Mouse (Mus musculus) midbrain, embryonic 14.5 days (tissue): ENCODE data around the gene Rgs9bp. TPM values are rescaled to one million over a fixed set of nuclear protein-coding genes. Genes with fewer than 3 reads are reported as not detected.

ENCODE experiments used
- ATAC-seq: fragments of 200-750 bp; cut with Nextera tagmentation; 2 replicates; pipeline ENCODE4 v1.8.0; 2017; ENCODE audit warnings: moderate number of reproducible peaks, moderate library complexity; ENCODE audit not compliant: low FRiP score, low TSS enrichment
- DNase-seq: peaks from one replicate; pipeline ENCODE4 v3.0.0-alpha.2; 2015
- H3K27ac ChIP-seq: fragments of 300-500 bp; sonication (generic); replicated peaks from 2 replicates; pipeline ENCODE4 v1.5.1; 2014; ENCODE audit warnings: mild to moderate bottlenecking, low read depth, low read length, moderate library complexity
- H3K27me3 ChIP-seq: fragments of 300-500 bp; sonication (generic); 2 replicates; pipeline ENCODE4 v1.6.1; 2014; ENCODE audit warnings: low read length, control low read depth, mixed read lengths; ENCODE audit not compliant: control insufficient read depth, insufficient read depth
- H3K36me3 ChIP-seq: fragments of 300-500 bp; sonication (generic); 2 replicates; pipeline ENCODE4 v1.6.1; 2014; ENCODE audit warnings: low read length, control low read depth; ENCODE audit not compliant: control insufficient read depth, insufficient read depth
- H3K4me1 ChIP-seq: fragments of 300-500 bp; sonication (generic); 2 replicates; pipeline ENCODE4 v1.6.1; 2014; ENCODE audit warnings: mild to moderate bottlenecking, antibody characterized with exemption, low read length, control low read depth; ENCODE audit not compliant: control insufficient read depth, insufficient read depth
- H3K4me2 ChIP-seq: fragments of 300-500 bp; sonication (generic); 2 replicates; pipeline ENCODE4 v1.6.1; 2014; ENCODE audit warnings: mild to moderate bottlenecking, low read length, moderate library complexity
- H3K4me3 ChIP-seq: fragments of 300-500 bp; sonication (generic); replicated peaks from 2 replicates; pipeline ENCODE4 v1.5.1; 2014; ENCODE audit warnings: low read depth, low read length
- H3K9ac ChIP-seq: fragments of 300-500 bp; sonication (generic); replicated peaks from 2 replicates; pipeline ENCODE4 v1.6.1; 2014; ENCODE audit warnings: mild to moderate bottlenecking, low read length, moderate library complexity
- H3K9me3 ChIP-seq: fragments of 300-500 bp; sonication (generic); 2 replicates; pipeline ENCODE4 v1.6.1; 2016; ENCODE audit warnings: low read length, control low read depth, mixed read lengths; ENCODE audit not compliant: control insufficient read depth
- WGBS: fragments of 180-500 bp; shearing (Covaris S2); extraction: QIAGEN DNeasy Blood & Tissue Kit; methylation state at CpG from one replicate; pipeline ENCODE4 v1.1.7; 2014; 5-methylcytosine and 5-hydroxymethylcytosine counted together
- polyA plus RNA-seq: library from polyadenylated mRNA; unstranded; fragments of >200 nt; fragmentation: Nextera tagmentation; extraction: Ambion mirVana; gene quantifications from 2 replicates; pipeline ENCODE4 v1.2.1, GENCODE M21; 2014

The Rgs9bp gene
- polyA plus RNA-seq, 1 experiment from 2014 or later: 0.07 TPM

DNA sequence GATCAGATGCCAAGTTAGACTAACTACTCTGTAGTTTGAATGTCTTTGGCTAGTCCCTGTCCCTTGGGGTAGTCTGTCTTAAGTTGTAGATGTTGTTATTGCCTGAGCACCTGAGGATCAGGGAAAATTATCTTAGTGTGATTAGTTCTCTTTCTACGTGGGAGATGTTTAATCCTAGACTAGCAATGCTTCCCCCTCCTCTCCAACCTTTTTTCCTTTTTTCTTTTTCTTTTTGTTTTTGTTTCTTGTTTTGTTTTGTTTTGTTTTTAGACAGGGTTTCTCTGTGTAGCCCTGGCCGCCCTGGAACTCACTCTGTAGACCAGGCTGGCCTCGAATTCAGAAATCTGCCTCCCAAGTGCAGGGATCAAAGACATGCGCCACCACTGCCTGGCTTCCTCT is 29.2 kb downstream of the Rgs9bp start, which contains the start of gene Nudt19:
Gene Nudt19, minus strand, starts transcription at position 100 of the 399 bp plus-strand sequence.
- peak within 1 kb of the TSS; percentile 75 for H3K4me3 ChIP-seq
- 69% methylated on average over 4 of the region's 4 CpGs for WGBS
- no peak for ATAC-seq

DNA sequence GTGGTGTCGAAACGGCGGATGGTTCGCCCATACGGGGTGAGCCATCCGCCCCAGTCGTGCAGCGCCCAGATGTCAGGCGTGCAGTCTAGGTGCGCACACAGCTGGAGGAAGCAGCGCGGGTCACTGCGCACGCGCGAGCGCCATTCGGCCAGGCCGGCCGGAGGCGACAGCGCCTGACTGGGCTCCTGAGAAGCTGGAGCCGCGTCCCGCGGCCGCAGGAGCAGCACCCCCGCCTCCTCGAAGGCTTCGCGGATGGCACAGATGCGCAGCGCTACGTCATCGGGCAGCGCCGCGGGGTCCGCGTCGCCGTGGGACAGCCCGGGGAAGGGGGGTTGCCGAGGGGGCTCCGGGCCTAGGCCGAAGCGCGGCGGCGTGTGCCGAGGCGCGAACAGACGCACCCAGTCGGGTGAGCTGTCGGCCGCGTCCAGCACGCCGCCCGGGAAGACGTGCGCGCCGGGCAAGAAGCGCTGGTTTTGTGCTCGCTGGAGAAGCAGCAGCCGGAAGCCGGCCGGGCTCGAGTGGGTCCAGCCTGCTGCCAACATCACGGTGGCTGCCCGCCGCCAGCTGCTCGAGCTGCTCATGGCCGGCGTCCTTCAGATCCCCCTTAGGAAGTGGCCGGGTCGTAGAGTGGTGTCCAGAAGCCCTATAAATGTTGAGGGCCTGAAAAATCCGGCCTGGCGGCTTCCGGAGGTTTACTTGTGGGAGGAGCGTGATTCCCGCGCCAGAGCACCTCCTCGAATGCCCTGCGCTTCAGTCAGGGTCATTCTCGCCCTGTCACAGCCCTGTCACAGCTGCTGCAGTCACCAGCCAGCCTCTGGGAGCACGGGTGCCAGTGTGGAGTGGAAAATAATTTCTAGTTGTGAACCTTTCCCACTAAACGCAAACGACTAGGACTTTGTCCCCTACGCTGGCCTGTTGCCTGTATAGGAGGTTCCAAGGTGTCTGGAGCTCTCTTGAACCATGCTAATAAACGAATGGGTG is 29.9 kb downstream of the Rgs9bp start:
- ATAC-seq: peak; percentile 95
- Histone ChIP-seq H3K9me3 (no peaks in the 10 kb centered on the region), H3K4me2 (peak overlapping the region; percentile 84), H3K4me3 (peak overlapping the region; percentile 75), H3K4me1 (peaks cover 6% of the 10 kb centered on the region; the same call in 1 of the 2 replicates), H3K27ac (peak overlapping the region; percentile 96), H3K36me3 (peaks cover 5% of the 10 kb centered on the region), H3K27me3 (no peaks in the 10 kb centered on the region), H3K9ac (peak overlapping the region; percentile 93)
- peak; percentile 96 for DNase-seq
- WGBS: under 1% methylated on average over 93 of the region's 93 CpGs

More for the DNA sequence above, 29.2 kb downstream of the Rgs9bp start, which contains the start of gene Nudt19:
- no peaks in the 10 kb centered on the region for H3K27me3 ChIP-seq
- no peak for DNase-seq
- H3K36me3 ChIP-seq: no peaks in the 10 kb centered on the region; the same call in 1 of the 2 replicates
- H3K9ac ChIP-seq: peak within 1 kb of the TSS; percentile 93
- H3K4me1 ChIP-seq: peaks cover 6% of the 10 kb centered on the region; the same call in 1 of the 2 replicates
- H3K4me2 ChIP-seq: peak within 1 kb of the TSS; percentile 84
- peak within 1 kb of the TSS; percentile 96 for H3K27ac ChIP-seq
- H3K9me3 ChIP-seq: no peaks in the 10 kb centered on the region

DNA sequence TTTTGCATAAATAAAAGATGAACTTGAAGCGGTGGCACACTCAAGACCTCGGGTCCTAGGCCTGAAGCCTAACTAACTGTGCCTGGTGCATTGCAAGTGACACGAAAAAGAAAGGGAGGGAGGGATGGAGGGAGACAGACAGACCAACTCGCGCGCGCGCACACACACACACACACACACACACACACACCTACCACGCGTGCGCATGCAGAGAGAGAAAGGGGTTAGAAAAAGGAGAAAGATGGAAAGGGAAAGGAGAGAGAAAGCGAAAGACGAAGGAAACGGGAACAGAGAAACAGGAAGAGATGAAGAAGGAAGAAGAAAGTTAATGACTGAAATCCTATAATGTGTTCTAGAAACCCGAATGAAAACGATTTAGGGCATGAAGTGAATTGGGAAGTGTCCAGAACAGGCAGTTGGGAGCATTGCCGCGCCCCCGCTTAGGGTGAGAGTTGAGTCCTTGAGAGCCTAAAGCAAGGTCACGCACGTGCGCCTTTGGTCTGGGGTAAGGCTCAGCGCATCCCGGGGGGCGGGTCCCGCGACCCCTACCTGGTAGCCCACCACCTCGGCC is 30.7 kb downstream of the Rgs9bp start:
- peaks cover 13% of the 10 kb centered on the region for H3K36me3 ChIP-seq
- no peaks in the 10 kb centered on the region for H3K9me3 ChIP-seq
- no peaks in the 10 kb centered on the region for H3K27me3 ChIP-seq
- peak overlapping the region; percentile 96 for H3K27ac ChIP-seq
- DNase-seq (peak; percentile 71), ATAC-seq (peak; percentile 44; the same call in 1 of the 2 replicates)
- peak overlapping the region; percentile 75 for H3K4me3 ChIP-seq
- H3K9ac ChIP-seq: peak overlapping the region; percentile 93
- peaks cover 6% of the 10 kb centered on the region; the same call in 1 of the 2 replicates for H3K4me1 ChIP-seq
- WGBS: 3% methylated on average over 28 of the region's 28 CpGs
- peak overlapping the region; percentile 84 for H3K4me2 ChIP-seq

DNA sequence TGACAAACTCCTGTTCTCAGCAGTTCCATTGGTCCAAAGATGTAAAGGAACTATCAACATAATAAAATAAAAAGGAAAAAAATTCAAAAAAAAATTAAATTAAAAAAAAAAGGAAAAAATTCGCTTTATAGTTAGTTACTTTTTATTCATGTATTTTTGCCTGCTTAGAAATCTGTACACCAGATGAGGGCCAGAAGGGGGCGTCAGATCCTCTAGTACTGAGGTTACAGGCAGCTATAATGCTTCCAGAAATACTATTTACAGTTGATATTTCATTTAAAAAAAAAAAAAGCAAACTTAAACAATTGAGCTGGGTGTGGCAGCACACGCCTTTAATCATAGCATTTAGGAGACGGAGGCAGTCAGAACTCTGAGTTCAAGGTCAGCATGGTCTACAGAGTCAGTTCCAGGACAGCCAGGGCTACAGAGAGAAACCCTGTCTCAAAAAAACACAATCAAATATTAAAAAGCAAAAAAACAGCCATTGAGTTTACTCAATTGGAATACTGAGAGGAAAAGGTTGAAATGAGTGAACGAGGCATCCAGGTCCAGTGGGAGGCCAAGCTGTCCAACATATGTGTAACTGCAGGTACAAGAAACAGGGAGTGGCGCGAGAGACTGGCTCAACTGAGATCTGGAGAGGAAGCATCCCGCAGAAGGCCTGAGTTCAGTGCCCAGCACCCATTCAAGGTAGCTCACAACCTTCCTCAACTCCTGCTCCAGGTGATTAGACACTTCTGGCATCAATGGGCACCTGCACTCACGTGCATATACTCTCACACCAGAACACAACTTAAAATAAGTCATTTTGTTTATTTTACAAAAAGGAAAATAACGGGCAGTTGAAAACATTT is 31.4 kb downstream of the Rgs9bp start:
- Histone ChIP-seq H3K27ac (no peak overlapping the region), H3K9ac (no peak overlapping the region), H3K9me3 (no peaks in the 10 kb centered on the region), H3K27me3 (no peaks in the 10 kb centered on the region), H3K4me3 (peak overlapping the region; percentile 75), H3K4me2 (peak overlapping the region; percentile 84), H3K4me1 (peaks cover 6% of the 10 kb centered on the region; the same call in 1 of the 2 replicates), H3K36me3 (peaks cover 18% of the 10 kb centered on the region)
- no peak for ATAC-seq
- 69% methylated on average over 10 of the region's 10 CpGs for WGBS
- peak; percentile 64 for DNase-seq

DNA sequence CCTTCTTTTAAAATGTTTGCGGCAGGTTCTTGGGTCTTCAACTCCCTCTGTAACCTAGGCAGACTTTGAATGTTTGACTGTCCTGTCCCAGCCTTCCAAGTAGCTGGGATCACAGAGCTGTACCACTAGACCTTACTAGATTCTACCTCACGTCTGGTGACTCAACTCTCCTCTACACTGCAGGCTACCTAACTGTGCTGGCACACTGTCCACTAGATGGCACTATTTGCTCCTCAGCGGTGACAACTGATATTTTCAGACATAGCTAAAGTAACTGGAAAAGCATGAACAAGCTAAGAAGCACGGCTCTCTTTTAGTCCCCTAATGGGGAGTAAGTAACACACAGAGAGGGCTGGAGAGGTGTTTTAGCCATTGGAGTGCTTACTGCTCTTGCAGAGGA is 39.5 kb downstream of the Rgs9bp start:
- Histone ChIP-seq H3K27me3 (no peaks in the 10 kb centered on the region), H3K4me3 (no peak overlapping the region), H3K4me1 (no peaks in the 10 kb centered on the region), H3K9ac (no peak overlapping the region), H3K36me3 (peaks cover 34% of the 10 kb centered on the region), H3K9me3 (no peaks in the 10 kb centered on the region), H3K27ac (no peak overlapping the region), H3K4me2 (no peak overlapping the region)
- DNase-seq: peak; percentile 88
- no peak for ATAC-seq
- WGBS: 31% methylated on average over 4 of the region's 4 CpGs

DNA sequence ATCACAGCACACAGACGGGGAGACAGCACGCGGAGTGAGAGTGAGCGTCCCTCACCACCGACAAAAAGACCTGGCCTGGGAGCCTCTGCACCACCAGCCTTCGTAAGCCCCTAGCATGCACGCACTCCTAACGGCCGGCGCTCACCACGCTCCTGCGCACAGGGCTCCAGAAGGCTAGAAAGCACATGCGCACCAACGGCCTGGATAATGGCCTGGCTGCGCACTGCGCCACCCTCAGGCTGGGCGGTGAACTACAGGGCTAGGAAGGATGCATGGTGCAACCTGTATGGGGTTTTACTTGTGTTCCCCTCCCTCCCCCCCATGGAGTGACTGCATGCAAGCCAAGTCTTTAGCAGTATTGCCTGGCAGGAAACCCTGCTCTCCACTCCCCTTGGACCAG is 47.8 kb downstream of the Rgs9bp start, which contains the start of gene Tdrd12:
Gene Tdrd12, minus strand, starts transcription at position 184 of the 400 bp plus-strand sequence.
- no peak for ATAC-seq

DNA sequence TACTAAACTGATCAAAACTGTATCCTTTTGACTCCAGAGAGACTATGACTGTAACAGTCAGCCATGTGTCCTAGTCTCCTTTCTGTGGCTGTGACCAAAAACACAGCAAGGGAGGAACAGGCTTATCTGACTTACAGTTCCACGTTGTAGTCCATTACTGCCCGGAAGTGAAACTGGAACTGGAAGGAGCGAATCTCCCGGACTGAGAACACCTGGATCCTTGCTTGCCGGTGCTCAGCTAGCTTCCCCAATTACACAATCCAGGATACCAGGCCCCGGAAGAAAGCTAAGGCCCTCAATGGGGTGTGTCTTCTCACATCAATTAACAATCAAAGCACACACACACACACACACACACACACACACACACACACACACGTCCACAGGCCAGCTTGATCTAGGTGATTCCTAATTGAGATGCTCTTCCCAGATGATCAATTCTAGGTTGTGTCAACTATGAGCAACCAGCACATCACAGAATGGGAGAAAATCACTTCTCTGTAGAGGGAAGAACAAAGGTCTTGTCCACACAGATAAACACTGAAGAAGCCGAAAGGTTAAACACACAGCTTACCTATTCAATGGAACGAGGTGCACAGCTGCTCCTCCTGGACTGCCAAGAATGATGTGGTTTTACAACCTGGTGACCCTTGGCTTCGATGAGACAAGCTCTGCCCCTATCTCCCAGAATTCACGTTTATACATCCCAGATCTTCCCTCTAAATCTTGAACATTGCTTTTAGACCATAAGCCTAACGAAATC is 49.5 kb downstream of the Rgs9bp start:
- Histone ChIP-seq H3K4me3 (no peak overlapping the region), H3K27ac (no peak overlapping the region), H3K27me3 (no peaks in the 10 kb centered on the region), H3K4me1 (no peaks in the 10 kb centered on the region), H3K9me3 (no peaks in the 10 kb centered on the region), H3K36me3 (no peaks in the 10 kb centered on the region), H3K4me2 (no peak overlapping the region), H3K9ac (no peak overlapping the region)
- ATAC-seq: no peak
- 83% methylated on average over 12 of the region's 12 CpGs for WGBS
- no peak for DNase-seq

More for the DNA sequence above, 47.8 kb downstream of the Rgs9bp start, which contains the start of gene Tdrd12:
- no peak within 1 kb of the TSS for H3K9ac ChIP-seq
- 90% methylated on average over 17 of the region's 17 CpGs for WGBS
- H3K27me3 ChIP-seq: no peaks in the 10 kb centered on the region
- no peak for DNase-seq
- no peaks in the 10 kb centered on the region for H3K4me1 ChIP-seq
- H3K4me2 ChIP-seq: no peak within 1 kb of the TSS
- H3K9me3 ChIP-seq: no peaks in the 10 kb centered on the region
- H3K4me3 ChIP-seq: no peak within 1 kb of the TSS
- no peaks in the 10 kb centered on the region for H3K36me3 ChIP-seq
- H3K27ac ChIP-seq: no peak within 1 kb of the TSS
